Mouse (Mus musculus) forebrain, embryonic 12.5 days (tissue): ENCODE results near the gene Tomm34. TPM values are rescaled to one million over a fixed set of nuclear protein-coding genes. Genes with fewer than 3 reads are reported as not detected.
A peak's percentile ranks its signal among the peaks of the same experiment; 100 is the strongest.

ENCODE experiments used
- ATAC-seq: fragments of 200-750 bp; cut with Nextera tagmentation; 2 replicates; pipeline ENCODE4 v1.8.0; 2017; ENCODE audit warnings: moderate TSS enrichment; ENCODE audit not compliant: low FRiP score
- H3K27ac ChIP-seq: fragments of 300-500 bp; sonication (generic); 2 replicates; pipeline ENCODE4 v1.5.1; 2016; ENCODE audit warnings: mild to moderate bottlenecking
- H3K27me3 ChIP-seq: fragments of 300-500 bp; sonication (generic); 2 replicates; pipeline ENCODE4 v1.6.1; 2016; ENCODE audit warnings: mild to moderate bottlenecking
- H3K36me3 ChIP-seq: fragments of 300-500 bp; sonication (generic); replicated peaks from 2 replicates; pipeline ENCODE4 v1.6.1; 2016; ENCODE audit warnings: mild to moderate bottlenecking
- H3K4me1 ChIP-seq: fragments of 300-500 bp; sonication (generic); 2 replicates; pipeline ENCODE4 v1.6.1; 2016
- H3K4me2 ChIP-seq: fragments of 300-500 bp; sonication (generic); 2 replicates; pipeline ENCODE4 v1.6.1; 2016; ENCODE audit warnings: mild to moderate bottlenecking, moderate library complexity
- H3K4me3 ChIP-seq: fragments of 300-500 bp; sonication (generic); replicated peaks from 2 replicates; pipeline ENCODE4 v1.5.1; 2016; ENCODE audit warnings: mild to moderate bottlenecking
- H3K9ac ChIP-seq: fragments of 300-500 bp; sonication (generic); 2 replicates; pipeline ENCODE4 v1.6.1; 2016; ENCODE audit warnings: mild to moderate bottlenecking
- H3K9me3 ChIP-seq: fragments of 300-500 bp; sonication (generic); 2 replicates; pipeline ENCODE4 v1.6.1; 2016
- WGBS: fragments of 180-500 bp; shearing (Covaris S2); methylation state at CpG from one replicate; pipeline ENCODE4 v1.1.7; 2016; 5-methylcytosine and 5-hydroxymethylcytosine counted together
- polyA plus RNA-seq: library from polyadenylated mRNA; unstranded; fragments of >200 nt; fragmentation: Nextera tagmentation; extraction: Ambion mirVana; gene quantifications from 2 replicates; pipeline ENCODE4 v1.2.1, GENCODE M21; 2016

Gene Tomm34
- polyA plus RNA-seq, 1 experiment from 2014 or later = 50.2 TPM

GRCm38 (mm10) chr2:164094152-164094551, 23.2 kb upstream of the Tomm34 start:
- Histone ChIP-seq H3K9ac (no peak overlapping the region), H3K27ac (no peak overlapping the region), H3K4me1 (no peaks in the 10 kb centered on the region), H3K4me3 (no peak overlapping the region), H3K4me2 (no peak overlapping the region), H3K27me3 (no peaks in the 10 kb centered on the region), H3K9me3 (no peaks in the 10 kb centered on the region), H3K36me3 (peaks cover 32% of the 10 kb centered on the region)
- ATAC-seq = no peak
- 83% methylated on average over 7 of the region's 7 CpGs for WGBS

- H3K4me3 ChIP-seq = no peak overlapping the region
- no peak for ATAC-seq
- no peaks in the 10 kb centered on the region for H3K4me1 ChIP-seq
- no peaks in the 10 kb centered on the region for H3K27me3 ChIP-seq
- H3K4me2 ChIP-seq = no peak overlapping the region
- H3K9me3 ChIP-seq = no peaks in the 10 kb centered on the region
- H3K27ac ChIP-seq = no peak overlapping the region
- no peak overlapping the region for H3K9ac ChIP-seq
- H3K36me3 ChIP-seq = peaks cover 59% of the 10 kb centered on the region
- WGBS = 91% methylated on average over 4 of the region's 4 CpGs
These were observed 18.5 kb upstream of the Tomm34 start for GRCm38 (mm10) chr2:164089508-164089907.

GRCm38 (mm10) chr2:164087416-164088017, 16.5 kb upstream of the Tomm34 start:
- Histone ChIP-seq H3K9me3 (no peaks in the 10 kb centered on the region), H3K4me2 (no peak overlapping the region), H3K4me3 (no peak overlapping the region), H3K36me3 (peaks cover 74% of the 10 kb centered on the region), H3K27me3 (no peaks in the 10 kb centered on the region), H3K4me1 (no peaks in the 10 kb centered on the region), H3K27ac (no peak overlapping the region), H3K9ac (no peak overlapping the region)
- WGBS = 90% methylated on average over 6 of the region's 6 CpGs
- ATAC-seq = no peak

- H3K4me3 ChIP-seq = no peak overlapping the region
- ATAC-seq = no peak
- H3K9ac ChIP-seq = no peak overlapping the region
- H3K27me3 ChIP-seq = no peaks in the 10 kb centered on the region
- H3K4me2 ChIP-seq = no peak overlapping the region
- WGBS = 98% methylated on average over 7 of the region's 7 CpGs
- peaks cover 91% of the 10 kb centered on the region for H3K36me3 ChIP-seq
- H3K27ac ChIP-seq = no peak overlapping the region
- H3K4me1 ChIP-seq = no peaks in the 10 kb centered on the region
- H3K9me3 ChIP-seq = no peaks in the 10 kb centered on the region
These were observed 13.4 kb upstream of the Tomm34 start for GRCm38 (mm10) chr2:164084342-164084700.

- H3K36me3 ChIP-seq = peaks cover 85% of the 10 kb centered on the region
- no peak overlapping the region for H3K4me2 ChIP-seq
- no peaks in the 10 kb centered on the region for H3K4me1 ChIP-seq
- no peak overlapping the region for H3K4me3 ChIP-seq
- 91% methylated on average over 18 of the region's 19 CpGs for WGBS
- H3K27me3 ChIP-seq = no peaks in the 10 kb centered on the region
- no peak for ATAC-seq
- no peak overlapping the region for H3K27ac ChIP-seq
- no peak overlapping the region for H3K9ac ChIP-seq
- H3K9me3 ChIP-seq = no peaks in the 10 kb centered on the region
These were observed 12.8 kb upstream of the Tomm34 start for GRCm38 (mm10) chr2:164083609-164084341.

- Histone ChIP-seq H3K27me3 (no peaks in the 10 kb centered on the region), H3K9ac (no peak overlapping the region), H3K36me3 (peaks cover 72% of the 10 kb centered on the region), H3K27ac (no peak overlapping the region), H3K4me2 (no peak overlapping the region), H3K4me3 (no peak overlapping the region), H3K4me1 (no peaks in the 10 kb centered on the region), H3K9me3 (no peaks in the 10 kb centered on the region)
- 95% methylated on average over 10 of the region's 10 CpGs for WGBS
- ATAC-seq = no peak
These were observed 11.2 kb upstream of the Tomm34 start for GRCm38 (mm10) chr2:164082175-164082574.

GRCm38 (mm10) chr2:164081577-164081976, 10.6 kb upstream of the Tomm34 start:
- ATAC-seq = no peak

GRCm38 (mm10) chr2:164079488-164079887, 8.5 kb upstream of the Tomm34 start:
- H3K9me3 ChIP-seq = no peaks in the 10 kb centered on the region
- H3K27ac ChIP-seq = no peak overlapping the region
- no peak for ATAC-seq
- WGBS = 94% methylated on average over 6 of the region's 6 CpGs
- no peak overlapping the region for H3K9ac ChIP-seq
- H3K4me1 ChIP-seq = peaks cover 11% of the 10 kb centered on the region
- peaks cover 51% of the 10 kb centered on the region for H3K36me3 ChIP-seq
- no peak overlapping the region for H3K4me2 ChIP-seq
- H3K27me3 ChIP-seq = no peaks in the 10 kb centered on the region
- no peak overlapping the region for H3K4me3 ChIP-seq

More at GRCm38 (mm10) chr2:164081577-164081976, 10.6 kb upstream of the Tomm34 start:
- Histone ChIP-seq H3K27ac (no peak overlapping the region), H3K9ac (no peak overlapping the region), H3K4me3 (no peak overlapping the region), H3K4me1 (no peaks in the 10 kb centered on the region), H3K27me3 (no peaks in the 10 kb centered on the region), H3K36me3 (peaks cover 66% of the 10 kb centered on the region), H3K4me2 (no peak overlapping the region), H3K9me3 (no peaks in the 10 kb centered on the region)
- WGBS = 96% methylated on average over 10 of the region's 10 CpGs

- no peaks in the 10 kb centered on the region for H3K9me3 ChIP-seq
- H3K4me1 ChIP-seq = peaks cover 13% of the 10 kb centered on the region
- H3K9ac ChIP-seq = no peak overlapping the region
- peaks cover 35% of the 10 kb centered on the region for H3K36me3 ChIP-seq
- H3K4me3 ChIP-seq = no peak overlapping the region
- ATAC-seq = no peak
- no peak overlapping the region for H3K27ac ChIP-seq
- WGBS = 89% methylated on average over 5 of the region's 5 CpGs
- no peak overlapping the region for H3K4me2 ChIP-seq
- H3K27me3 ChIP-seq = no peaks in the 10 kb centered on the region
These were observed 6.9 kb upstream of the Tomm34 start for GRCm38 (mm10) chr2:164077875-164078274.

GRCm38 (mm10) chr2:164076874-164077425, 6.0 kb upstream of the Tomm34 start:
- H3K27me3 ChIP-seq = no peaks in the 10 kb centered on the region
- H3K4me3 ChIP-seq = no peak overlapping the region
- peaks cover 13% of the 10 kb centered on the region for H3K4me1 ChIP-seq
- no peaks in the 10 kb centered on the region for H3K9me3 ChIP-seq
- no peak overlapping the region for H3K4me2 ChIP-seq
- no peak overlapping the region for H3K9ac ChIP-seq
- H3K36me3 ChIP-seq = peaks cover 25% of the 10 kb centered on the region
- no peak for ATAC-seq
- H3K27ac ChIP-seq = no peak overlapping the region
- 94% methylated on average over 8 of the region's 8 CpGs for WGBS

GRCm38 (mm10) chr2:164075088-164075487, 4.1 kb upstream of the Tomm34 start:
- no peak for ATAC-seq
- Histone ChIP-seq H3K27ac (no peak overlapping the region), H3K9ac (peak overlapping the region; percentile 75), H3K4me3 (peak overlapping the region; percentile 76), H3K36me3 (peaks cover 8% of the 10 kb centered on the region), H3K27me3 (no peaks in the 10 kb centered on the region), H3K4me1 (peaks cover 15% of the 10 kb centered on the region), H3K4me2 (peak overlapping the region; percentile 91), H3K9me3 (no peaks in the 10 kb centered on the region)
- 64% methylated on average over 5 of the region's 5 CpGs for WGBS

GRCm38 (mm10) chr2:164073918-164074578, 3.1 kb upstream of the Tomm34 start:
- peak overlapping the region; percentile 76 for H3K4me3 ChIP-seq
- H3K9ac ChIP-seq = peak overlapping the region; percentile 75
- no peaks in the 10 kb centered on the region; the same call in 1 of the 2 replicates for H3K36me3 ChIP-seq
- no peaks in the 10 kb centered on the region for H3K27me3 ChIP-seq
- under 1% methylated on average over 48 of the region's 48 CpGs for WGBS
- ATAC-seq = peak; percentile 89
- peak overlapping the region; percentile 91 for H3K4me2 ChIP-seq
- no peaks in the 10 kb centered on the region for H3K9me3 ChIP-seq
- peak overlapping the region; percentile 68 for H3K27ac ChIP-seq
- H3K4me1 ChIP-seq = peaks cover 25% of the 10 kb centered on the region
